Mouse (Mus musculus): Measurements from ENCODE around the gene Urgcp.

Urgcp gene

DNA sequence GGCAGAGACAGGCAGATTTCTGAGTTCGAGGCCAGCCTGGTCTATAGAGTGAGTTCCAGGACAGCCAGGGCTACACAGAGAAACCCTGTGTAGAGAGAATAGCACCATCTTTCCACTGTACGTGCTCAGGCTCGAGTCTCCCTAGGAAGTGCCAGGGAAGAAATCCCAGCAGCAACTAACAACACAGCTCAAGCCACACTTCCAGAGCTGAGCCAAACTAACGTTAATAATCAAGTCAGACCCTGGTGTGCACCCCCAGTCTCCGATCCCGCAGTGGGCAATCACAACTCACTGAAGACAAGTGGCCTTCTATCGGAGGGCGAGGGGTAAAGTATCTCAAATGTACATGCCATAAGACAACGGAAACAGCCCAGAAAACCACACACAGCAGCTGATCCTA lies 32.6 kb downstream of the Urgcp start:
- in situ Hi-C loops (cut with MboI; ENCODE audit: low pct_unique_long_range_greater_than_20kb in 1 of 2, low sequenced_read_pairs in 2 of 2, unreplicated experiment in 1 of 2), result no loop called here

DNA sequence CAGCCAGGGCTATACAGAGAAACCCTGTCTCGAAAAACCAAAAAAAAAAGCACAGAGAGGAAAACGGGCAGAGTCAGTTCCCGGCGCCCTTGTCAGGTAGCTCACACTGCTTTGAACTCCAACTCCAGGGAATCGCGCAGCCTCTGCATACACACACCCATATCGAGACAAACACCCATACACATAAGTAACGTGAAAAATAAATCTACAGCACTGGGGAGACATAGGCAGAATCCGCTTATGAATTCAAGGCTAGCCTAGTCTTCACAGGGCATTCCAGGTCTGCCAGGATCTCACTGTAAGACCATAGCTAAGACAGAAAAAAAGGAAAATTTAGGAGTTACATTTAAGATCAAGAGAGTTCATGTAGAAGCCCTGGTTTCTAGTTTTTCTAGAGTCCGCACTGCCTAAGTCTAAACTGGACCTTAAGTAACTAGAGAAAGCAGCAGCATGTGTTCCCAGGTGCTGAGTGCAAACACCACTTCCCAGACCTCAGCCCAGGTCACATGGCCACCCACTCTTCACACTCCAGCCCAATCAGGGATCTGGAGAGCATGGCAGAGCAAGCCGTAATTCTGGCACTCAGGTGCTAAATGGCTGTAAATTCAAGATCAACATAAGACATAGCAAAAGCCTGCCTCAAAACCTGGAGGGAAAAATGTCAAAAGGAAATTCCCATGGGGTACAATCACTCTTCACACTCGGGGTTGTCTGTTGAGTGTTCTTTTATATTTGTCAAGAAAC lies 43.4 kb downstream of the Urgcp start:
- in situ Hi-C loops (cut with MboI; ENCODE audit: low pct_unique_long_range_greater_than_20kb in 1 of 2, low sequenced_read_pairs in 2 of 2, unreplicated experiment in 1 of 2), result no loop called here

DNA sequence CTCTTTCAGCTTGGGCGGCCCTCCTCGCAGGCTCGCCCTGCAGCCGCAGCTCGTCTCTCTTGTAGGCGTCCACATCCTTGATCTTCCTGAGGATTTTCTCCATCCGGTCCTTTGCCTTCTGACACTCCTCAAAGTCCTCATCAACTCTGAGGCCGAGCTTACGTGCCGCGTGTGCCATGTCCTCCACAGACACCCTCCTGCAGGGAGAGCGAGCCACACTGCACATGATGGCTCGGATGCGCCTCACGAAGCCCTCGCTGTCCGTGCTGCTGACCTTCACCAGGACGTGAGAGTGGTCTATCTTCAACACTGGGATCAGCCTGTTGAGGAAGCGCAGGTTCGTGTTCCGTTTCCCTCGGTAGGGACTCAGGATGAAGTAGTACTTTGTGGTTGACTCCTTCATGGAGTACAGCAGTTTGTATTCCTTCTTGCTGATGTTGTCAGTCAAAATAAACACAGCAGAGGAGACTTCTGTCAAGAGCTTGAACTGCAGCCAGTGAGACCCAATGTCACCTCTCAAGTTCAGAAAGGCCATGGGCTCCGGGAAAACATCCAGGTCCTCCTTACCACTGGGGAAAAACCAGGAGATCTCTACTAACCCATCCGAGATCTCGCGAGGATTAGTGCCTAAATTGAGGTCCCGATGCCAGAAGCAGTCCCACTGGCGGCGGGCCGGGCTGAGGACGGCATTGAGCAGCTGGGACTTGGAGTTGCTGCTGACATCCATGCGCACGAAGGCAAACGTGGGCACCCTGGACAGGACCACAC lies 45.1 kb downstream of the Urgcp start:
- in situ Hi-C loops (cut with MboI; ENCODE audit: low pct_unique_long_range_greater_than_20kb in 1 of 2, low sequenced_read_pairs in 2 of 2, unreplicated experiment in 1 of 2), result no loop called here

DNA sequence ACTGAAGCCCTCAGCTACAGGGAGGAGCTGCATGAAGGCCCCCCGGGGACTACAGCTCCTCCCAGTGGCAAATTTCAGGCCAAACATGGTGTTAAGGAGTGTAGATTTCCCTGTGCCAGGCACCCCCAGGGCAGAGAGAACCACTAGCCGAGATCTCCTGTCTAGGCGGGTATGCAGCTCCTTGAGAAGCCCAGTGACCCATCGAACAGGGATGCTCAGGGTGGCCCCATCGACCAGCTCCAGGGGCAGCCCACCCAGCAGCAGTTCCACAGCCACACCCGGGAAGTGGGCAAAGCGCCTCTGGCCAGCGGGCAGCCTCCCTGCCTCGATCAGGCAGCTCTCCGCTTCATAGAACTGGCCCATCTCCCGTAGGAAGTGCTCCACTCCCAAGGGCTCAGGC lies 45.9 kb downstream of the Urgcp start:
- in situ Hi-C loops (cut with MboI; ENCODE audit: low pct_unique_long_range_greater_than_20kb in 1 of 2, low sequenced_read_pairs in 2 of 2, unreplicated experiment in 1 of 2), result no loop called here

DNA sequence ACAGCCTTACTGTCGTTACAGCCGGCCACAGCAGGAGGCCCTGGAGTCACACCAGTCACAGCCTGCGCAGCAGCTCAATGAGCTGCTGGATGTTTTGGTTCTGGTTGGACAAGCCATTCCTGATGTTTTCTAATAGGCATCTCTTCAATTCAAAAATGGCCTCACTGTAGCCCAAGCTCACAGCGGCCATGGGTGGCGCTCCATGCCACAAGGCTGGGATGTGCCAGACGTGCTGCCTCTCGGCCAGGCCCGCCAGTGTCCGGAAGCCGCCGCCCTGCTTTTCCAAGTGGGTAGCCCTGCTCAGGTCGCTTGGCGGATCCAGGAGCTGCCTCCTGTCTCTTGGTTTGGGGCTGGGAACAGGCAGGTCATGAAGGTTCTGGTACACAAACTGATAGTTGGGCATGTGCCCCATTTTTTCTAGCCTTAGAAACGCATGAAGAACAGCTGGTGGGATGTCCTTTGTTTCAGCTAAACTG lies 46.5 kb downstream of the Urgcp start, which contains the start of gene Mrps24:
Gene Mrps24, minus strand, starts transcription at position 51 of the 476 bp plus-strand sequence.
- in situ Hi-C loops (cut with MboI; ENCODE audit: low pct_unique_long_range_greater_than_20kb in 1 of 2, low sequenced_read_pairs in 2 of 2, unreplicated experiment in 1 of 2), result no loop called here

DNA sequence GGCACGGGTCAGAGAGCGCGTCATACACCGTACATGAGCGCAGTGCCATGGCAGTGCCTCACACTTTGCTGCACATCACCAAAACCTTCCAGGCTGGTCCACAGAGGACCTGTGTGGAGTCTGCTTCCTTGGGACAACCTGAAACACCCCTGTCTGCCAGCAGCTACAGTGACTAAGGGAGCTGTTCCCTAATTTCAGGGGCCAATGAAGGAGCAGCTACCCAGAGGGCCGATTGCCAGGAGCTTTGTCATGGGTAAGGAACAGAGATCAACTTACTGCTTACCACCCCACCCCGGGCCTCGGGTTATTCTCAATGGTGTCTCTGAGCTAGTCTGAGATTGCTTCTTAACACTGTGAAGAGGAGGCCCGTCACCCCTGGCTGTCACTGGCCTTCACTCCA lies 47.0 kb downstream of the Urgcp start:
- in situ Hi-C loops (cut with MboI; ENCODE audit: low pct_unique_long_range_greater_than_20kb in 1 of 2, low sequenced_read_pairs in 2 of 2, unreplicated experiment in 1 of 2), result no loop called here

DNA sequence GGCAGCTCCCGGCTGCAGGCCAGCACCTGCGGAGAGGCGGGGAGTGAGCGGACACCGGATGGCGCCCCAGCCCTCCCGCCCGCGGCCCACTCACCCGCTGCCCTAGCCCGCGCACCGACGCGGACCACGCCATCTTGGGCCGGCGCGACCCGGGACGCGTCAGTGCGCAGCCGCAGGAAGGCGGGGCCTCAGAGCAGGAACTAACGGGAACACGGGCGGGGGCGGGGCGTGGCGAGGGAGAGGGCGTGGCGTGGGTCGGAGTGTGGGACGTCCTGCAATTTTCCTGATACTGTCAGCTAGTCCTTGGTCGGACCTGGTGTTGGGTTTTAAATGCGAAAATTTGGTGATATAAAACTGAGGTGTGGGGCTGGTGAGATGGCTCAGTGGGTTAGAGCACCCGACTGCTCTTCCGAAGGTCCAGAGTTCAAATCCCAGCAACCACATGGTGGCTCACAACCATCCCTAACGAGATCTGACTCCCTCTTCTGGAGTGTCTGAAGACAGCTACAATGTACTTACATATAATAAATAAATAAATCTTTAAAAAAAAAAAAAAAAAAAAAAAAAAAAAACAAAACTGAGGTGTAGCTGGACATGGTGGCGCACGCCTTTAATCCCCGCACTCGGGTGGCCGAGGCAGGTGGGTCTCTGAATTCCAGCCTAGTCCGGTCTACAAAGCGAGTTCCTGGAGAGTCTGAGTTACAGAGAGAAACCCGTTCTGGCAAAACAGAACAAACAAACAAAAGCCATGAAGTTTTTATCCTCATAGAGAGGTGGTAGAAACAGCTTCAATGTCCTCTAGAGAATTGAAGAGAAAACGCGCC lies 54.4 kb downstream of the Urgcp start:
- in situ Hi-C loops (cut with MboI; ENCODE audit: low pct_unique_long_range_greater_than_20kb in 1 of 2, low sequenced_read_pairs in 2 of 2, unreplicated experiment in 1 of 2), result no loop called here

DNA sequence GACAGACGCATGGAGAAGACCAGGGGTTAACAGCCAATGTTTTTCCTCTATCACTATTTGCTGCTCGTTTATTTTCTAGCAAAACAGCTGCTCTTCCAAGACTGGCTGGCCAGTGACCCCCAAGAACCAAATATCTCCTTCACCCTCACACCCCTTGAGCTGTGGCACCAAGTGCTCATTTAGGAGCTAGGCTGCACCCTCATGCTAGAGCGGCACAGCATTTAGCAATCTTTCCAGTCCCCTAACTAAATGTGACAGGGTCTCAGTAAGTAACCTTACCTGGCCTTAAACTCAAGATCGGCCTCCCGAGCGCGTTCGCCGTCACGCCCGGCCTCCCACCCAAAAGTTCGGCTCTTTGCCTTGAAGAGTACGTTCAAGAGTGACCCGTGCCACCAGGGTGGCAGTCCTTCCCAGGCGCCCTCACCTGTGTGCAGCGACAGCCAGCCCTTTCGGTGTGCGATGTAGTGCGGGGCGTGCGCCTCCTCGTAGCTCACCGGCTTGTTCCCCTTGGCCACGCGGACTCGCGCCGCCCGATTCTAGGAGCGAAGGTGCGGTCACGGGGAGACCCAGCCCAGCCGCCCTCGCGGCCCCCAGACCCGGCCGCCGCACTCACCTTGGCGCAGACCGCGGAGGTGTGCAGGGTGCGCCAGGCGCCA lies 55.2 kb downstream of the Urgcp start:
- in situ Hi-C loops (cut with MboI; ENCODE audit: low pct_unique_long_range_greater_than_20kb in 1 of 2, low sequenced_read_pairs in 2 of 2, unreplicated experiment in 1 of 2), result no loop called here

DNA sequence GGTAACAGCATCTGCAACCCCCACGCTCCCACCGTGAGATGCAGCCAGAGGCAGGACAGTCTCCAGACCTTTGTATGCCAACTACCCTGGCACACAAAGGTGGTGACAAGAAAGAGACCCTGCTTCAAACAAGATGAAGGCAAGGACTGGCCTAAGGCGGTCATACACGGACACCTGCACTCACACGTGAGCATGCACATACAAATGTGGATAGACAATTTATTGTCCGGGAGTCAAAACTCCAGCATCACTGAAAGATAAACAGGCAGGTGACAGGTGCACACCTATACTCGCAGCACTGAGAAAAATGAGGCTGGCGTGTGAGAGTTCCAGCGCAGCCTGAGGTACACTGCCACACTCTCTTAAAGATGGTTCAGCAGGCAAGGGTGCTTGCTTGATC lies 56.2 kb downstream of the Urgcp start:
- in situ Hi-C loops (cut with MboI; ENCODE audit: low pct_unique_long_range_greater_than_20kb in 1 of 2, low sequenced_read_pairs in 2 of 2, unreplicated experiment in 1 of 2), result no loop called here

DNA sequence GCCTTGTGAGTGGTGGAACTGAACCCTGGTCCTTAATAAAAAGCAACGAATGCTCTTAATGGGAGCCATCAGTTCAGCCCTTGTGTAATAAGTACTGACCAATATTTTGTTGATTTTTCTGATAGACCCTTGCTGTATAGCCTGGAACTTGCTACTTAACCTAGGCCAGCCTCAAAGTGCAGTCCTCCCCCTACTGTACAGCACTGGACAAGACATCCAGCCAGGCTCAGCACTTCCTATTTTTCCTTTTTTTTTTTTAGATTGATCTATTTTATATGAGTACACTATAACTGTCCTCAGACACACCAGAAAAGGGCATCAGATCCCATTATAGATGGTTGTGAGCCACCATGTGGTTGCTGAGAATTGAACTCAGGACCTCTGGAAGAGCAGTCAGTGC lies 58.8 kb downstream of the Urgcp start:
- in situ Hi-C loops (cut with MboI; ENCODE audit: low pct_unique_long_range_greater_than_20kb in 1 of 2, low sequenced_read_pairs in 2 of 2, unreplicated experiment in 1 of 2), result no loop called here

DNA sequence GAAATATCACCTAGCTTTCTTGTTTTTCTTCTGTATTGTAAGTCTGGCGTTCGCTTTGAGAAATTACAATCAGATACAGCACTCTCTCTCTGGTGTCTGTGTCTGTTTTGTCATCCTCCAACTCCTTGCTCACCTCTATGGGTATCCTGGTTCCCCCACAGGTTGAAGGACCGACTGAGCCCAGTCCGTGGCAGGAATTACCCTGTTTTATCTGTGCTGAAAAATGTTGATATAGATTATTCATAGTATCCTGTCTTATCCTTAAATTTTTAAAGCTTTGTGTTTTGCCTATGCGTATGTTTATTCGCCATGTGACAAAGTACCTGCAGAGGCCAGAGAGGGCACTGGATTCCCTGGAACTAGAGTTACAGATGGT lies 59.2 kb downstream of the Urgcp start:
- in situ Hi-C loops (cut with MboI; ENCODE audit: low pct_unique_long_range_greater_than_20kb in 1 of 2, low sequenced_read_pairs in 2 of 2, unreplicated experiment in 1 of 2), result no loop called here

DNA sequence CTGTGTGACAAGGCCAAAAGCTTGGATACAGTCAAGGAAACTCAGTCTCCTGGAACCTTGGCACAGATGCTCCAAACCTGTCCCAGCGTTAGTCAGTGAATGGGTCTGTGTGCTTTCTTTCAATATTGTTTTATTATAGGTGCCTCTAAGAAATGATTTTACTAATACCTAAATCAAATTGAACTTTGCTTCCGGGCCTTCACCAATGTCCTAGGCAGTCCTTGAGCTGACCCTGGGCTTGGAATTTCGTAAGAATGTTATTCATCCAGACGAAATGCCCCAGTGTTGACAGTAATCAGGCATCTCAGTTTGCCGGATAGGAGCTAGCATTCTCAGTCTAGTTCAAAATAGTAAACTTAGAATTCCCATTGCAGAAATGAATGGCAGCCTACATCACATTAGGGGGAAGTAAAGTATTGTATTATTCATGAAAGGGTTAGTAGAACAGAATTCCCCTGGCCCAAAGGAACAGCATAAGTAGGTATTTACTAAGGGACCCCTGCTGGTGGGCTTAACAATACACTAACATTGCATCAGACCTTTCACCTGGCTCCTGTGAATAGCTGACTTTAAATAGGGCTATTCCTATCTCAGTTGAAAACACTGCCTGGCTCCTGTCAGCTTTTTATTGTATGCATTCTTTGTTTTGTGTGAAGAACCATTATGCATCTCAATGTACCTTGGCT lies 59.8 kb downstream of the Urgcp start:
- in situ Hi-C loops (cut with MboI; ENCODE audit: low pct_unique_long_range_greater_than_20kb in 1 of 2, low sequenced_read_pairs in 2 of 2, unreplicated experiment in 1 of 2), result no loop called here

DNA sequence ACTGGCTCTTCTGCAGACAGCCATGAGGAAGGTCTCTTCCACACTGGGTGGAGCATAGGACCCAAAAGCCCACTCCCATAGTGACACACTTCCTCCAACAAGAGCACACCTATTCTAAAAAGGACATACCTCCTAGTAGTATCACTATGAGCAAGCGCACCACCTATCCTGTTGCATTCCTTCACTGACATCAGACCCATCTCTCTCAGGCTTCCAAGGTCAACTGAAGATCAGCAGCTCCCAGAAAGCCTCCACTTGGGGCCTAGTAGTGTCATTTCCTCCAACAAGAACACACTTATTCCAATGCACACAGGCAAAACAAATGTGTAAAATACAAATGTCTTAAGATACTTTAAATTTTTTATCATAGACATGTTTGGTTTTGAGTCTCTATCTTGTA lies 60.4 kb downstream of the Urgcp start:
- in situ Hi-C loops (cut with MboI; ENCODE audit: low pct_unique_long_range_greater_than_20kb in 1 of 2, low sequenced_read_pairs in 2 of 2, unreplicated experiment in 1 of 2), result no loop called here

DNA sequence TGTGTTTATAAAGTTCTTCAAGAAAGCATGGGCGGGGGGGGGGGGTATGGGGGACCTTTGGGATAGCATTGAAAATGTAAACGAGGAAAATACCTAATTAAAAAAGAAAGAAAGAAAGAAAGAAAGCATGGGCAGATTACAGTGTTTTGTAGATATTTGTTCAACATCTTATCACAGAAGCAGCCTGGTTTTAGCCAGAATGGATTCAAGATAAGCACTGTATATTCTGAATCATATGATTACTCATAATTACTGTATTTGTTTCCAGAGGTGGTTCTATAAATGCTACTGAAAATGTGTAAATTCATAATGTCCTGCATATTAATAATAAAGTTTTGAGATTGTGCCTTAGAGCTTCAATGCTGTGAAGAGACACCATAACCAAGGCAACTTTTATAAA lies 60.9 kb downstream of the Urgcp start:
- in situ Hi-C loops (cut with MboI; ENCODE audit: low pct_unique_long_range_greater_than_20kb in 1 of 2, low sequenced_read_pairs in 2 of 2, unreplicated experiment in 1 of 2), result no loop called here

DNA sequence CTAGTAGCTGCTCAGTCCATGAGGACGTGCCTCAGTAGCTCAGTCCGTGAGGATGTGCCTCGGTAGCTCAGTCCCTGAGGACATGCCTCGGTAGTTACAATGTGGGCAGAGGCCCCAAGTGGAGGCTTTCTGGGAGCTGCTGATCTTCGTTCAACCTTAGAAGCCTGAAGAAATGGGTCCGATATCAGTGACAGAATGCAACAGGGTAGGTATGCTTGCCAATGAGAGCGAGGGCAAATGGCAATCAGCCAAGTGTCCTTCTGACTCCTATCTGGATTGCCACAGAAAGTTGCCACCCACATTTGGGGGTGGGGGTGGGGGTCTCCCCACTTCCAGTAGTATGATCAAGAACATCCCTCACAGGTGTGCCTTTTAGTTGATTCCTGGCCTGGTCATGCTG lies 61.4 kb downstream of the Urgcp start:
- in situ Hi-C loops (cut with MboI; ENCODE audit: low pct_unique_long_range_greater_than_20kb in 1 of 2, low sequenced_read_pairs in 2 of 2, unreplicated experiment in 1 of 2), result no loop called here

DNA sequence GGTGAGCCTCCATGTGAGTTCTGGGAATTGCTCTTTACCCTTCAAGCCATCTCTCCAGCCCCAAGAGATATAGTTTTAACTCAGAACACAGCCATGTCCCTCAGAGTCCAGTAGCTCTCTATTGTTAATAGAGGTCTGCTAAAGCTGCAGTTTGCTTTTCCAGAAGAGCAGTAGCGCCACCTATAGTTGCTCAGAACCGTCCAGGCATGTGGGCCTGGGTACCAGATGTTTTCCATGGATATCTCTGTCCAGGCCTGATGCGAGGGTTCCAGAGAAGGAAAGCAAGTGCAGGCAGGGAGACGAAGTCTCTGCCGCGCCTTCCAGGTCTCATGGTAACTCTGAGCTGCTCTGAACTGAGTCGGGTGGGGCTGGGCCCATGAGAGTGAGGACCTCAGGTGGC lies 70.4 kb downstream of the Urgcp start:
- in situ Hi-C loops (cut with MboI; ENCODE audit: low pct_unique_long_range_greater_than_20kb in 1 of 2, low sequenced_read_pairs in 2 of 2, unreplicated experiment in 1 of 2), result no loop called here

DNA sequence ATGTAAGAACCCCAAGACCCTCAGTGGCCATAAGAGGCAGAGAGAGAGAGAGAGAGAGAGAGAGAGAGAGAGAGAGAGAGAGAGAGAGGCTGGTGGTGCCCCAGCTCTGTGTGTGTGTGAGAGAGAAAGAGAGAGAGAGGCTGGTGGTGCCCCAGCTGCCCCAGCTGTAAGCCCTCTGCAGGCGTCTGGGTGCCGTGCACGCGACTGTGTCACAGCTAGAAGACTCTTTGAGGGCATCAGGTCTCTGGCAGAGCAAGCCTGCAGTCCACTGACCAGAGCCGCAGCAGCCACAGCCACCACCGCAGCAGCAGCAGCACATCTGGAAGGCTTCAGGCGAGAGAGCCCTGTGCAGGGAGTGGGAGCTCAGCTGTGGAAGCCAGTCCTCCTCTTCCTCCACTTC lies 77.9 kb downstream of the Urgcp start:
- in situ Hi-C loops (cut with MboI; ENCODE audit: low pct_unique_long_range_greater_than_20kb in 1 of 2, low sequenced_read_pairs in 2 of 2, unreplicated experiment in 1 of 2), result no loop called here

DNA sequence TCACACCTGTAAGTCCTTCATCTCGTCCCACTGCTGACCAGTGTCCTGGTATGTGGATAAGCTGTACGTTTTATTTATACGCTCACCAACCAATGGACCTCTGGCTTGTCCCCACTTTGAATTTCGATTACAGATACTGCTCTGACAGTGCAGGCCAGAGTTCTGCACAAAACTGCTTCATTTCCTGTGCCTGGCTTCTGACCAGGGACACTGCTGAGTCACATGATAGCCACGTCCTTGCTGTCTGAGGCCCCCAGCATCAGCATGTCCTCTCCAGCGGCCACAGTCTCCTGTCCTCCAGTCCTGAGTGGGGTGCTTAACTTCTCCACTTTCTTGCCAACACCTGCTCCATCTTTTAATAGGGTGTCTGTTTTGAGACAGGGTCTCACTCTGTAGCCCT lies 79.6 kb downstream of the Urgcp start:
- in situ Hi-C loops (cut with MboI; ENCODE audit: low pct_unique_long_range_greater_than_20kb in 1 of 2, low sequenced_read_pairs in 2 of 2, unreplicated experiment in 1 of 2), result no loop called here

Data from mouse embryonic stem cell (cell line).